Mouse (Mus musculus) embryonic fibroblast, embryonic 13.5 days (primary cell): ENCODE results near the gene Gm17364. TPM values are rescaled to one million over a fixed set of nuclear protein-coding genes. Genes with fewer than 3 reads are reported as not detected.

Source experiments
- H3K27ac ChIP-seq: 2 replicates; pipeline ENCODE4 v1.5.1; 2012; ENCODE audit warnings: low read length, control low read depth, inconsistent platforms; ENCODE audit not compliant: insufficient read depth
- H3K4me1 ChIP-seq: 2 replicates; pipeline ENCODE4 v1.6.1; 2011; ENCODE audit warnings: low read length; ENCODE audit not compliant: control insufficient read depth, insufficient read depth
- H3K4me3 ChIP-seq: 2 replicates; pipeline ENCODE4 v1.5.1; 2011; ENCODE audit warnings: mild to moderate bottlenecking, control low read depth, low read length; ENCODE audit not compliant: insufficient read depth
- CTCF ChIP-seq: IDR thresholded peaks from 2 replicates; pipeline ENCODE4 v1.5.1; 2011; ENCODE audit warnings: mild to moderate bottlenecking, control low read depth, low read length, moderate library complexity, borderline replicate concordance; ENCODE audit not compliant: insufficient read depth
- POLR2A ChIP-seq: IDR thresholded peaks from 2 replicates; pipeline ENCODE4 v1.6.1; 2011; ENCODE audit warnings: low read depth, mild to moderate bottlenecking, control low read depth, low read length, moderate library complexity
- polyA plus RNA-seq: library from polyadenylated mRNA; stranded (reverse); fragments of >200 nt; gene quantifications from 2 replicates; pipeline ENCODE4 v1.2.4, GENCODE M21; 2011; ENCODE audit warnings: low read depth; ENCODE audit not compliant: missing spikeins, insufficient read length

Gene Gm17364
- polyA plus RNA-seq, 1 experiment: not detected

DNA sequence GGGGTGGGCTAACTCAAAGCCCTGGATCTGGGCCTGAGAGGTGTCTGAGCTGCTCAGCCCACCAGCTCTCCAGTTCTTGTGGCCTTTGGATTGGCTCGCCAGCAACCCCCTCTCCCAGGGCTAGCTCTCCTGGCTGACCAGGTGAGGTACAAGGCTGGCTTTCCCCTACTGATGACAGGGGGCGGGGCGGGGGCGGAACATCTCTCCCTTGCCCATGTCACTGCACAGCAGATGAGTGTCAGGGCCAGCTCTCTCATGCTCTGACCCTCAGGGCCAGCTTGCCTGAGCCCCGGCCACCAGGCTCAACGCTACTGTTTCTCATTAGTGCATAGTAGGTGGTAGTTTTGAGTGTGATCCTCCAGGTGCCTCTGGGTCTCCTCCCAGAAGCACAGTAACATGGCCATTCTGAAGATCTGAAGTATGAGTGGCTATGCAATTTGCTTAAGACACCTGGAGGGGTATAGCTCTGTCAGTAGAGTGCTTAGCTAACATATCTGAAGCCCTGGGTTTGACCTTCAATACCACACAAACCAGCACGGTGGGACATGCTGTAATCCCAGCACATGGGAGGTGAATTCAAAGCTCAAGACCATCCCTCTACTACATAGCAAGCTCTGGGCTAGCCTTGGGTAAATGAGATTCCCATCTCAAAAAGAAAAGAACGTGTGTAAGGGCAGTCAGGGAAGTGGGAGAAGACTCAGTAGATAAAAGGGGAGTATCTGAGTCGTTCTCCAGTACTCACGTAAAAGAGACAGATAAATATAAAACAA is 35.6 kb downstream of the Gm17364 start:
- H3K4me1 ChIP-seq: no peaks in the 10 kb centered on the region
- H3K4me3 ChIP-seq: no peak overlapping the region
- H3K27ac ChIP-seq: no peak overlapping the region
- no peak for TF ChIP-seq POLR2A
- no peak for TF ChIP-seq CTCF

DNA sequence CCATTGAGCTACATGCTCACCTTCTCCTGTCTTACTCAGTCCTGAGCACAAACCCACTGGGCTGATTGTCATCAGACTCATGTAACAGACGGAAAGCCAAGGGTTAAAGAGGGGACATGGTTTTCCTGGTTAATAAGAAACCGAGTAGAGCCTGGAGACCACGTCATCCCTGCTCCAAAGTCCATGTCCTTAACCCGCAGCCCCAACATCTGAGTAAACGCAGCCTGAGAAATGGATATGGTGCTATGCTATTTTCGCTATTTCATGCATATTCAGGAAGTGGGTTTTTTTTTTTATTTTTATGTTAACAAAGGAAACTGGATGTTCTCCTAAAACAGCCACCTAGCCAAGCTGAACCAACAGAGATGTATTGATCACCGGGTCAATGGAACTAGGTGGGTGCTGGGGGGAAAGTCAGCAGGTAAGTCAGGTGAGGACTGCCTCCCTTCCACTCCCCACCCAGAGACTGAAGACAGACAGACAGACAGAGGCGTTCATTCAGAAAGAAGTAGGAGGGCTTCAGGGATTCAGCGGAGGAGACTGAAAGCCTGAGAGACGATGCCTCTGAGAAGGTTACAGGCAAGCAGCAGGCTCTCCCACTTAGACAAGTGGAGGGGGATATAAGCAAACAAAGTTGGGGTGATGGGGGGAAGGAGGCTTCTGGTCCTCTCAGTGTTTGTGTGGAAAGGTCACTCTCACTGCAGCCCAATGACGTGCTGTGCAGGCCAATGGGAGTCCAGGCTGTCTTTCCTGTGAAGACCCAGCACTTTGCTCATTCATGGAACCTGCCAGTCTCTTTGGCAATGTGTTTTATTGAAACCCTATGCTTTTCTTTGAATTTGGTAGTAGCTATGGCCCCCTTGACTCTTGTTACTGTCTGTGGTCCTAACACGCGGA is 37.7 kb downstream of the Gm17364 start:
- H3K4me1 ChIP-seq: no peaks in the 10 kb centered on the region
- TF ChIP-seq POLR2A: no peak
- TF ChIP-seq CTCF: no peak
- no peak overlapping the region for H3K4me3 ChIP-seq
- H3K27ac ChIP-seq: no peak overlapping the region

DNA sequence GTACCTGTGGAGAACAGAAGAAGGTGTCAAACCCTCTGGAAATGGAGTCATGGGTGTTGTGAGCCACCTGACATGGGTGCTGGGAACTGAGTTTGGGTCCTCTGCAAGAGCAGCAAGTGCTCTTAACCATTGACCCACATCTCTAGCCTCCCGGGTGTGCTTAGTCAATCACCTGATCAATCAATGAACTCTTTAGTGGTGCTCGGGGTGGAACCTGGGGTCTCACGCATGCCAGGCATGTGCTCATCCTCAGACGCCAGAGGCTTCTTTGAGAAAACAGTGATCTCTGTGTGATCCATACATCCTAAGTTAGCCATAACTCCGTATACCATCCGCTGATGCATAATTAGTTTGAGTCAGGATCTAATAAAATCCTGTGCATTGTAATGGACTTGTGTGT is 38.6 kb downstream of the Gm17364 start:
- TF ChIP-seq CTCF: no peak
- no peak for TF ChIP-seq POLR2A
- no peak overlapping the region for H3K4me3 ChIP-seq
- H3K4me1 ChIP-seq: no peaks in the 10 kb centered on the region
- H3K27ac ChIP-seq: no peak overlapping the region

DNA sequence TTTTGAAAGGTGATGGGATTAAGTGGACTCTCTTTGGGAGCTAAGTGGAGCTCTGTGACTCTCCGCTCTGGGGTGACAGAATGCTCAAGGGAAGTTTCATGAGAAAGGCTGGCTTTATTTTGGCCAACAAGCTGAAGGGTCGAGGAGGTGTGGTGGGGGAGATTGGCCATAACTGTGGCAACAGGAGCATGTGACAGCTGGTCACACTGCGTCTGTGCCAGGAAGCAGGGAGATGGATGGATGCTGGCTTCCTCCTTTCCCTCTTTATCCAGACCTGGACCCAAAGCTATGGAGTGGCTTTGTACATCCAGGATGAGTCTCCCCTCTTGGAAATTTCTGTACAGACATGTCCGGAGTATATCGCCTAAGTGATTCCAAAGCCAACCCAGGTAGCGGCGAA is 40.5 kb downstream of the Gm17364 start:
- H3K27ac ChIP-seq: no peak overlapping the region
- H3K4me1 ChIP-seq: no peaks in the 10 kb centered on the region
- H3K4me3 ChIP-seq: no peak overlapping the region
- TF ChIP-seq CTCF (no peak), POLR2A (no peak)

DNA sequence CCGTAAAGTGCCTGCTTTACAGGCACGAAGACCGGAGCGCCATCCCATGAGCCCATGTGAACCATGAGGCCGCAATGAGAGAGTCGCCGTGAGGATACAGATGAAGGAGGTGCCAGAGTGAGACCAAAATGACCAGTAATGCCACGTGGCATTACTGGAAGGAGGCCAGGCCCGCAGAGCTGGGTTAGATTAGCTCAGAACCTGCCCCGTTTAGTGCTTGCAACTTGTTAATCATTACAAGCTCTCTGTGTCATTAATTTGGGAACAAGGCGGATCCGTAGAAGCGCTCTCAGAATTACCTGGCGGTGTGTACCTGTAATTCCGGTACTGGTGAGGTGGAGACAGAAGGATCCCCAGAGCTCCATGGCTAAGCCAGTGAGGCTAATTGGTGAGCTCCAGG is 41.6 kb downstream of the Gm17364 start:
- no peak overlapping the region for H3K27ac ChIP-seq
- no peak overlapping the region for H3K4me3 ChIP-seq
- TF ChIP-seq CTCF: no peak
- no peak for TF ChIP-seq POLR2A
- H3K4me1 ChIP-seq: no peaks in the 10 kb centered on the region

DNA sequence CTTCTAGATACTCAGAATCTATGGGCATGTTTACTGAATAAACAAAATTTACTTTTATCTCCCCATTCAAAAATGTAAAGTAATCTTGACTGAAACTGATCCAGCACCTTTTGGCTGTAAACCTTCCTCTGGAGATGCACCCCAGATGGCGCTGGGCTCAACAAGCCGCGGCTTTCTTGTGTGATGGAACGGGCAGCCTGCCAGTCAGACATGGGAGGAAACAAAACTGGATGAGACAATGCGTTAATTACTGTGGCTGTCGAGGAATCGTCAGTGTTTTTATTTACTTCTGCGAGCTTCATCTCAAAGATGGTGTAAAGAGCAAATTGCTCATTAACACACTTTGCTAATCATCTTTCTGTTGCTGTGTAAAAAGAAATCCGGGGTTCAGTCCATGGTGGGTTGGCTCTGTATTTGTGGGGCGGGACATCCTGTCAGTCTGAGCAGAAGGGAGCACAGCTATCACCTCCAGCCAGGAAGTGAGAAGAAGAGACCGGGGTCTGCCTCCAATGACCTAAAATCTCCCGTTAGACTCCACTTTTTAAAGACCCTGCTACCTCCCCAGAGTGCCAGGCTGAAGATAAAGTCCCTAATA is 42.3 kb downstream of the Gm17364 start:
- TF ChIP-seq CTCF (no peak), POLR2A (no peak)
- Histone ChIP-seq H3K27ac (no peak overlapping the region), H3K4me3 (no peak overlapping the region), H3K4me1 (no peaks in the 10 kb centered on the region)

DNA sequence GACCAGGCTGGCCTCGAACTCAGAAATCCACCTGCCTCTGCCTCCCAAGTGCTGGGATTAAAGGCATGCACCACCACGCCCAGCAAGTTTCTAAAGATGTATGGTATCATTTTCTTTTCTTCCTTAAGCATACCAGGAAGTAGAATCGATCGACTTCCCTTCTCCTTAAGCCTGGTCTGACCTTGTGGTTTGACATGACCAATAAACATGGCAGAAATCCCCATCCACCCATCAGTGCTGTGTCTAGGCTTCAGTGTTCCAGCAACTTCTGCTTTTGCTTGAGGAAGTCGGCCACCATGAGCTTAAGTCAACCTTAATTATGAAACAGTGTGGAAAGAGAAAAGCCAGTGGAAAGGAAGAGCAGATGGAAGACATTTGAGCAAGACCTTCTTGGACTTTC is 43.5 kb downstream of the Gm17364 start:
- Histone ChIP-seq H3K27ac (no peak overlapping the region), H3K4me3 (no peak overlapping the region), H3K4me1 (no peaks in the 10 kb centered on the region)
- no peak for TF ChIP-seq CTCF
- no peak for TF ChIP-seq POLR2A

DNA sequence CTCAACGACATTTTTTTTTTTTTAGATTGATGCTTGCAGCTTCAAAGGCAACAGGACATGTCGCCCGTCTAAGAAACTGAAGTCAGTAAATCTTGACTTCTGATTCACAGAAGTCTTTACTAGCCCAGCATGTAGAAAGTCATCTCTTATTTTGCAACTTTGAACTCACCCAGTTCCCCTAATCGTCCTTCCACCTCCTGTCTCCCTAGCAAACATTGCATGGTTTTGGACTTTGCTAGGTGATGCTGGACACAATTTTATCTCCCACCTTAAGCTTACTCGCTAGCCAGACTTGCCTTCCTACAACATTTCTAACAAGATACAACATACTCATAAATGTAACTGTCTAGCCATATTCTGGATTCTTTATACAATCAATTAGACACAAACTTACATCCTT is 45.7 kb downstream of the Gm17364 start:
- Histone ChIP-seq H3K4me3 (no peak overlapping the region), H3K4me1 (no peaks in the 10 kb centered on the region), H3K27ac (no peak overlapping the region)
- no peak for TF ChIP-seq POLR2A
- TF ChIP-seq CTCF: no peak

DNA sequence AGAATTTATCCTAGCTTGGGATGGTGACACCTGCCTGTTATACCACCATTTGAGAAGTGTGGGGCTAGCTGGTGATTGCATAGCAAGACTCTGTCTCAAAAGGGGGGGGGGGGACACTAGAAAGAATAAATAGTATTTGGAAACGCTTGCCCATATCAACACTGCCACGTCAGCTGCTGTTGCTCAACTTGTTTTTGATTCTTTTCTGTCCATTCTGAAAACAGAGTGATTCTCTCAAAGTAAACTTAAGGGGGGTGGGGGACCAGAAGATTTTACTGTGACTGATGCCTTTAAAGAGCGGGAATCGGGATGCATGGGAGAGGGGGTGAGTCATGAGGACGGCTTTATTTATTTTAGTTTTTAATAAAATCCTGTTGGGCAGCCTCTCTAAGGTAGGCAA is 47.3 kb downstream of the Gm17364 start:
- TF ChIP-seq CTCF (no peak), POLR2A (no peak)
- H3K4me1 ChIP-seq: no peaks in the 10 kb centered on the region
- no peak overlapping the region for H3K27ac ChIP-seq
- H3K4me3 ChIP-seq: no peak overlapping the region

Other genes with a start within 250 kb of the Gm17364 start
- not detected in 2 replicates for gene Mak, start 194.3 kb downstream of the Gm17364 start, polyA plus RNA-seq
- gene Gcm2, start 162.9 kb downstream of the Gm17364 start, polyA plus RNA-seq: not detected in 2 replicates
- gene Sycp2l, start 159.7 kb downstream of the Gm17364 start, polyA plus RNA-seq: not detected in 2 replicates
- 0.14 TPM in 1 of 2 replicates, not detected in the other for gene Elovl2, start 53.6 kb downstream of the Gm17364 start, polyA plus RNA-seq
- 21.5 and 28.8 TPM in 2 replicates for gene Smim13, start 24.1 kb downstream of the Gm17364 start, polyA plus RNA-seq
- gene Nedd9, start 213.4 kb upstream of the Gm17364 start, polyA plus RNA-seq: 51.7 and 65.6 TPM in 2 replicates